Mouse (Mus musculus) forebrain, embryonic 15.5 days (tissue): ENCODE data around the gene Tango6. TPM values are rescaled to one million over a fixed set of nuclear protein-coding genes. Genes with fewer than 3 reads are reported as not detected.
"Not testable (repeated sequence)": the region's sequence is repeated elsewhere in the genome, so short reads cannot be mapped to it uniquely, and the experiment has no call there.

ENCODE experiments used
- ATAC-seq: fragments of 200-750 bp; cut with Nextera tagmentation; replicated peaks from 2 replicates; pipeline ENCODE4 v1.8.0; 2017; ENCODE audit warnings: mild to moderate bottlenecking, moderate TSS enrichment, moderate library complexity
- H3K27ac ChIP-seq: fragments of 300-500 bp; sonication (generic); replicated peaks from 2 replicates; pipeline ENCODE4 v1.5.1; 2015; ENCODE audit warnings: mild to moderate bottlenecking, inconsistent platforms
- H3K27me3 ChIP-seq: fragments of 300-500 bp; sonication (generic); 2 replicates; pipeline ENCODE4 v1.6.1; 2015; ENCODE audit warnings: inconsistent platforms
- H3K36me3 ChIP-seq: fragments of 300-500 bp; sonication (generic); 2 replicates; pipeline ENCODE4 v1.6.1; 2015; ENCODE audit warnings: mild to moderate bottlenecking, inconsistent platforms
- H3K4me1 ChIP-seq: fragments of 300-500 bp; sonication (generic); 2 replicates; pipeline ENCODE4 v1.6.1; 2015; ENCODE audit warnings: inconsistent platforms
- H3K4me2 ChIP-seq: fragments of 300-500 bp; sonication (generic); replicated peaks from 2 replicates; pipeline ENCODE4 v1.6.1; 2015; ENCODE audit warnings: mild to moderate bottlenecking, inconsistent platforms
- H3K4me3 ChIP-seq: fragments of 300-500 bp; sonication (generic); 2 replicates; pipeline ENCODE4 v1.5.1; 2015; ENCODE audit warnings: mild to moderate bottlenecking, inconsistent platforms
- H3K9ac ChIP-seq: fragments of 300-500 bp; sonication (generic); replicated peaks from 2 replicates; pipeline ENCODE4 v1.6.1; 2015; ENCODE audit warnings: mild to moderate bottlenecking, inconsistent platforms
- H3K9me3 ChIP-seq: fragments of 300-500 bp; sonication (generic); 2 replicates; pipeline ENCODE4 v1.6.1; 2016; ENCODE audit warnings: inconsistent platforms
- WGBS: fragments of 180-500 bp; shearing (Covaris S2); methylation state at CpG from one replicate; pipeline ENCODE4 v1.1.7; 2015; ENCODE audit warnings: mixed read lengths; 5-methylcytosine and 5-hydroxymethylcytosine counted together
- polyA plus RNA-seq: library from polyadenylated mRNA; unstranded; fragments of >200 nt; fragmentation: Nextera tagmentation; extraction: Ambion mirVana; gene quantifications from 2 replicates; pipeline ENCODE4 v1.2.1, GENCODE M21; 2015

Gene Tango6
- polyA plus RNA-seq, 1 experiment from 2014 or later, result 4.9 TPM

GRCm38 (mm10) chr8:106870537-106871327 is 187.9 kb downstream of the Tango6 start:
- Histone ChIP-seq H3K36me3 (no peaks in the 10 kb centered on the region), H3K4me3 (peak overlapping the region; percentile 72), H3K27me3 (peaks cover 18% of the 10 kb centered on the region; the same call in 1 of the 2 replicates), H3K27ac (peak overlapping the region; percentile 65), H3K4me2 (peak overlapping the region; percentile 98), H3K9ac (peak overlapping the region; percentile 70), H3K9me3 (no peaks in the 10 kb centered on the region), H3K4me1 (peaks cover 30% of the 10 kb centered on the region)
- WGBS, result 0% methylated on average over 61 of the region's 63 CpGs
- peak; percentile 74 for ATAC-seq

- WGBS, result under 1% methylated on average over 15 of the region's 15 CpGs
- peak overlapping the region; percentile 65 for H3K27ac ChIP-seq
- H3K4me2 ChIP-seq, result peak overlapping the region; percentile 98
- H3K9ac ChIP-seq, result peak overlapping the region; percentile 70
- peaks cover 18% of the 10 kb centered on the region; the same call in 1 of the 2 replicates for H3K27me3 ChIP-seq
- H3K9me3 ChIP-seq, result no peaks in the 10 kb centered on the region
- ATAC-seq, result peak; percentile 36; the same call in 1 of the 2 replicates
- 0 out of 2 replicates have a peak, but pooled peaks cover 1% of the 10 kb centered on the region for H3K36me3 ChIP-seq
- H3K4me1 ChIP-seq, result peaks cover 27% of the 10 kb centered on the region
- H3K4me3 ChIP-seq, result peak overlapping the region; percentile 72
These were observed 188.6 kb downstream of the Tango6 start for GRCm38 (mm10) chr8:106871328-106871926.

- peak; percentile 60 for ATAC-seq
- under 1% methylated on average over 22 of the region's 22 CpGs for WGBS
- H3K4me2 ChIP-seq, result peak overlapping the region; percentile 98
- H3K27ac ChIP-seq, result peak overlapping the region; percentile 65
- H3K4me3 ChIP-seq, result peak overlapping the region; percentile 72
- H3K36me3 ChIP-seq, result 0 out of 2 replicates have a peak, but pooled peaks cover 6% of the 10 kb centered on the region
- H3K4me1 ChIP-seq, result peaks cover 27% of the 10 kb centered on the region
- no peaks in the 10 kb centered on the region for H3K9me3 ChIP-seq
- peak overlapping the region; percentile 70 for H3K9ac ChIP-seq
- H3K27me3 ChIP-seq, result peaks cover 18% of the 10 kb centered on the region; the same call in 1 of the 2 replicates
These were observed 189.1 kb downstream of the Tango6 start for GRCm38 (mm10) chr8:106871931-106872371.

GRCm38 (mm10) chr8:106872454-106873034 is 189.7 kb downstream of the Tango6 start:
- Histone ChIP-seq H3K27me3 (peaks cover 18% of the 10 kb centered on the region; the same call in 1 of the 2 replicates), H3K9me3 (no peaks in the 10 kb centered on the region), H3K9ac (peak overlapping the region; percentile 70), H3K4me3 (peak overlapping the region; percentile 72), H3K4me2 (peak overlapping the region; percentile 98), H3K4me1 (peaks cover 27% of the 10 kb centered on the region), H3K27ac (peak overlapping the region; percentile 65; the same call in 1 of the 2 replicates), H3K36me3 (0 out of 2 replicates have a peak, but pooled peaks cover 9% of the 10 kb centered on the region)
- 11% methylated on average over 8 of the region's 8 CpGs for WGBS
- ATAC-seq, result no peak

- no peaks in the 10 kb centered on the region for H3K4me1 ChIP-seq
- no peak overlapping the region for H3K4me3 ChIP-seq
- H3K4me2 ChIP-seq, result no peak overlapping the region
- no peak overlapping the region for H3K9ac ChIP-seq
- WGBS, result 83% methylated on average over 8 of the region's 8 CpGs
- H3K36me3 ChIP-seq, result peaks cover 52% of the 10 kb centered on the region
- no peaks in the 10 kb centered on the region for H3K27me3 ChIP-seq
- no peak overlapping the region for H3K27ac ChIP-seq
- no peak for ATAC-seq
- no peaks in the 10 kb centered on the region for H3K9me3 ChIP-seq
These were observed 197.3 kb downstream of the Tango6 start for GRCm38 (mm10) chr8:106880121-106880707.

- not testable (repeated sequence) for ATAC-seq, H3K4me1 ChIP-seq, H3K4me3 ChIP-seq, H3K4me2 ChIP-seq, H3K9ac ChIP-seq, H3K27me3 ChIP-seq, H3K9me3 ChIP-seq, H3K27ac ChIP-seq
- H3K36me3 ChIP-seq, result peaks cover 57% of the 10 kb centered on the region
- 93% methylated on average over 11 of the region's 11 CpGs for WGBS
These were observed 201.2 kb downstream of the Tango6 start for GRCm38 (mm10) chr8:106884094-106884493.

GRCm38 (mm10) chr8:106884826-106885400 is 202.0 kb downstream of the Tango6 start:
- not testable (repeated sequence) for ATAC-seq, H3K9me3 ChIP-seq, H3K27ac ChIP-seq, H3K27me3 ChIP-seq, H3K9ac ChIP-seq, H3K4me3 ChIP-seq, H3K4me1 ChIP-seq, H3K4me2 ChIP-seq
- WGBS, result 91% methylated on average over 4 of the region's 4 CpGs
- peaks cover 49% of the 10 kb centered on the region for H3K36me3 ChIP-seq

- peak; percentile 68 for ATAC-seq
These were observed 204.7 kb downstream of the Tango6 start for GRCm38 (mm10) chr8:106887336-106888189.

GRCm38 (mm10) chr8:106888803-106889202 is 205.9 kb downstream of the Tango6 start:
- Histone ChIP-seq H3K9me3 (no peaks in the 10 kb centered on the region), H3K36me3 (peaks cover 26% of the 10 kb centered on the region), H3K4me3 (no peak overlapping the region), H3K4me2 (no peak overlapping the region), H3K4me1 (peaks cover 18% of the 10 kb centered on the region), H3K27ac (no peak overlapping the region), H3K9ac (no peak overlapping the region), H3K27me3 (no peaks in the 10 kb centered on the region)
- no peak for ATAC-seq
- WGBS, result 85% methylated on average over 3 of the region's 3 CpGs

More at GRCm38 (mm10) chr8:106887336-106888189, 204.7 kb downstream of the Tango6 start:
- 45% methylated on average over 5 of the region's 5 CpGs for WGBS
- Histone ChIP-seq H3K4me2 (no peak overlapping the region), H3K4me1 (peaks cover 17% of the 10 kb centered on the region), H3K27me3 (no peaks in the 10 kb centered on the region), H3K27ac (no peak overlapping the region), H3K36me3 (peaks cover 34% of the 10 kb centered on the region), H3K4me3 (no peak overlapping the region), H3K9ac (no peak overlapping the region), H3K9me3 (no peaks in the 10 kb centered on the region)

- no peaks in the 10 kb centered on the region for H3K27me3 ChIP-seq
- under 1% methylated on average over 15 of the region's 15 CpGs for WGBS
- H3K36me3 ChIP-seq, result peaks cover 14% of the 10 kb centered on the region; the same call in 1 of the 2 replicates
- H3K9me3 ChIP-seq, result no peaks in the 10 kb centered on the region
- H3K4me1 ChIP-seq, result peaks cover 32% of the 10 kb centered on the region
- H3K27ac ChIP-seq, result peak overlapping the region; percentile 94
- ATAC-seq, result no peak
- H3K4me3 ChIP-seq, result peak overlapping the region; percentile 99
- peak overlapping the region; percentile 84 for H3K4me2 ChIP-seq
- peak overlapping the region; percentile 97 for H3K9ac ChIP-seq
These were observed 209.4 kb downstream of the Tango6 start for GRCm38 (mm10) chr8:106892210-106892805.
